Mouse (Mus musculus) ovary, postnatal 36 days (tissue): ENCODE measurements at regions not wholly inside any gene's neighbourhood (a gene's known extent, or its start where the extent isn't known, plus 50 kb on each side); places are given as distances from the start of the nearest gene placed in this dataset.

Source experiments
- DNase-seq: peaks from one replicate; pipeline ENCODE4 v3.0.0; 2022; ENCODE audit warnings: low spot score, mixed read lengths

DNA sequence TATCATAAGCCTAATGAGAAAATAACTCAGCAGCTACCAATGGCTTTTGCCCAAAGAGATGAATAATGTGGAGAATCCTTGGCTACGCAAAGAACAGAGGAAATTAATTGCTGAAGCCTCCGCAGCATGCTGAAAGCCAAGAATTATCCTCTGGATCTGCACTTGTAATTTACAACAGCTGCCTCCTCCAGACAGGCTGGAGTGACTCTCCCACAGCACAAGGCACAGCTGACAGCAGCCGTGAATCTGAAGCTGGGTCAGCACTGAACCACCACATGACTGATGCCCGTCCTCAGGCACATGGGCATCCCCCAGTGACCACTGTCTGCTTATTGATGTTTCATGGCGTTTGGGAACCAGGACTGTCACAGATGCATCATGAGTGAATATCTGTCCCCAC lies 299.8 kb downstream of the Psat1 start:
- no peak for DNase-seq

DNA sequence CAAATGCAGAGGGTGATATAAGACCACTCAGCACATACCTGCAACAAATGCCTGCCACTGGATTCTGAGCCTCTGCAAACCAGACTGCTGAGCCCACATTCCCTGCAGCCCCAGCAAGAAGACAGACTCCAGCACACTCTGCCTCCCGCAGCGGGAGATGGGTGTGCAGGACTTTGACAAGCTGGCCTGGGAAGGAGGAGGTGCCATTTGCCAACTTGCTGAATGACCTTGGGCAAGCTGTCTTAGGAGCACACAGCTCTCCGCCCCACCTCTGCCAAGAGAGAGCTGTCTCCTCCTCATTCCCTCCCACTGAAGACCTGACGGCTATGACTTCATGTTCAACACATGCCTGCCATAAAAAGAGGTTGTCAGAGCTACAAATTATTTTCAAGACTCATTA lies 302.4 kb downstream of the Psat1 start:
- peak; percentile 10 for DNase-seq

DNA sequence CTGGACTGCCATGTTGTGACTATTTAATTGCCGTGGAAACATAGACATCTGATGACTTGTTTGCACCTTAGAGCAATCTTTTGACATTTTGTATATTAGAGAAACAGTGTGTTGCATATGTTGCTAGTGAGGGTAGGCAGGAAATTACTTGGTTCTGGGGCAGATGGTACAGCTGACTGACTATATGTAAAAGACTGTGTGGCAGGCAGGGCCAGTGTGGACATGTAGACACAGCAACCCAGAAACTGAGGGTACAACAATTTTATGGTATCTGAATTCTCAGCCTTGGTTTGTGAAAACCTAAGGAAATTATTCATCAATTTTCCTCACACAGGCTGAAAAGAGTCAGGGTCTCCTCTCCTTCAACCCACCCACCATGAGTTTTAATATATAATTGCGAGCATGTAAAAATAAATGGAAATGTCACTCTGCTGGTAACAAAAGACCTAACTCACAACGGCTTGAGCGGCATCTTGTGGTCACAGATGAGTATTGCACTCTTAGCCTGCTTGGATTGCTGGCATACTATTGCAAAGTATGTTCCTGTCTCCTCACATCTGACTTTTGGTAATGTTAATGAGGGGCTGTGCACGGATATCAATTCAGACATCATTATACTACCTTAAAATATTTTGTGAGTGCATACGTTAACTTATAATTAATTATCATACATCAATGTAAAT lies 329.8 kb downstream of the Psat1 start:
- peak; percentile 15 for DNase-seq

DNA sequence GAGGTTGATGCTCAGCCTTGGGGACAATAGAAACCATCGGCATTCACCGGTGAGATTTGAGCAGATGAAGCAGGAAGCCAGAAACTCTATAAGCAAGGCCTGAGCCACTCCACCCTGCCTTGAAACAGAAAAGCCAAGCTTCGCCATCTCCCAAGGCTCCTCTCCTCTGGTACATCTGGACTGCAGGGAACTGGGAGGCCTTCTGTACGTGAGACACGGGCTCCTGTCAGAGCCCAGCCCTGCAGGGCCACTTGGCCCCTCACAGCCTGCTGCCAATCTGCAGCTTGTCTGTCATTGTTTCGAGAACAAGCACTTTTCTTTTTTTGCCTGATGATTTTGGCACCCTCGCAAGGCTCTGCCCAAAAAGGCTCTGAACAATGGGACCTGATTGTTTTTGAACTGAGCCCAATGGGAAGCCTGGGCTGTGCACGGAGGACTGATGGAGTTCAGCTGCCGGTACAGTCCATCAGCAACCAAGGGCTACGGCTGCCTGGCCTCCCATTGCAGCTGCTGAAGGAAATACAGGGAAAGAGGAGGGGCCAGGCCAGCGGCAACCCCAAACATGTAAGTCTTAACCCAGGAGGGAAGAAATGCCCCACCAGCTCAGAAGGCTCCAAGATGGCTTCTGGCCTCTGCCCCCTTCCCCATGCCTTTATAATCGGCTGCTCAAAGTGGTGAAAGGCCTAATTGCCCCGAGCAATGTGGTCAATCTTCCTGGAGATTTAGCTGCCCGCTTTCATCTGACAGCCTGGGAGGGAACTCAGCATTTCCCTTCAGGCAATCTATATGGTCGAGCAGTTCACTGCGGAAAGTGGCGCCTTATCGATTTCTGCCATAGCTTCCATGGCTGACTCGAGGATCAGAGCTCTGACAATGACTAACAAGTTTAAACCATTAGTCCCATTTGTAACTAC lies 332.2 kb downstream of the Psat1 start:
- DNase-seq: no peak

DNA sequence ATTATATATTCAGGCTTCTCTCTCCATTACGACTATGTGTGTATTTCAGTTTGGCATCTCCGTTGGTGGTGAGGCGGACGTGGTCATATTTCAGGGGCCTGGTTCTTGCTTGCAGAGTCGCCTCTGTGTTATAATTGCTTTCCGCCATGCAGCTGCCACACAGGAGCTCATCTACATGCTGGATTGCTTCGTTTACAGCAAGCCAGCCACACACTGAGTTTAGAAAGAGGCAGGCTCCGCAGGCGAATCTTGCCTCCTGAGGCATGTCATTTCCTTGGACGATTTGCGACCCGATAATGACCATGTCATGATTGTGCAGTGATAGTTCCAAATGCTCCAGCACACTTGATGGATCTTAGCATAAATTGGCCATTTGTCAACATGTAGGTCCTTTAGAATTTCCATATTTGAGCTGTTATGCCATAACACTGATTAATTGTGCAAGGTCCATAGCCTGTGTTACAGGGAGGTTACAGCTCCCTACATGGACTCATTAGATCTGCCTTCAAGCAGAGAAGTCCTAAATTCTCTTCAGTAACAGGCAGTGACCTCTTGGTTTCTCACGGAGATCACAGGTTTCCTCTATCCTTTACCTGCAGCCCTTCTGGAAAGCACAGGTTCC lies 335.9 kb downstream of the Psat1 start:
- DNase-seq: no peak

DNA sequence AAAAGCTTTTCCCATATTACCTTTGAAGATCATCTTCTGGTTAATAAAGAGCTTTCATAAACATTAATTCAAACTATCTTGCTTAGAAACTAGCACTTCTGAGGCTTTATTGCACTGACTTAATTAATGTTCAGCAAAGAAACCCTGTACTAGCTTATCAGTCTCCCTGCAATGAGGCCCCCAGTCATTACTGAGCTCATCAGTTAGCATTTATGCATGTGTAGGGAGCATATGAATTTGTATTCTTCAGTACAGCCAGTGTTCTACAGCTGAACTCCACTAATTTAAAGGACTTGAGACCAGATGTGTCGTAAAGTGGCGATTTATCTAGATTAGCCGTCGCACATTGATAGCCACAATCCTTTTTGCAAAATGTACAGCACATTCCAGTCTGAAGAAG lies 340.7 kb downstream of the Psat1 start:
- DNase-seq: no peak

DNA sequence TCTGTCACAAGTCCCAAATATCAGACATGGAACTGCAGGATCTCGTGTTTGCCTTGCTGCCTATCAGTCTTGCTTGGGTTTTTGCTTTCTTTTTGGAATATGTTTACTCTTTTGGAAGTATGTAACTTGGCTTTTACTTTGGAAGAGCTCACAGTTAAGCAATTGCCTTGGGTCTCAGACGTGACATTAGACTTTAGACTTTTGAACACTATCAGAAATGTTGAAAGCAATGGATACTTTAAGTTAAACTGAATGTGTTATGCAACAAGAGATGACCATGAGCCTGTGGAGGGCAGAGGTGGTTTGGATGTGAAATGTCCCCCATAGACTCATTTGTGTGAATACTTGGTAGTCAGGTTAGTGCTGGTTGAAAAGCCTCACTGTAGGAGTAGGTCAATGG lies 354.3 kb downstream of the Psat1 start:
- no peak for DNase-seq

DNA sequence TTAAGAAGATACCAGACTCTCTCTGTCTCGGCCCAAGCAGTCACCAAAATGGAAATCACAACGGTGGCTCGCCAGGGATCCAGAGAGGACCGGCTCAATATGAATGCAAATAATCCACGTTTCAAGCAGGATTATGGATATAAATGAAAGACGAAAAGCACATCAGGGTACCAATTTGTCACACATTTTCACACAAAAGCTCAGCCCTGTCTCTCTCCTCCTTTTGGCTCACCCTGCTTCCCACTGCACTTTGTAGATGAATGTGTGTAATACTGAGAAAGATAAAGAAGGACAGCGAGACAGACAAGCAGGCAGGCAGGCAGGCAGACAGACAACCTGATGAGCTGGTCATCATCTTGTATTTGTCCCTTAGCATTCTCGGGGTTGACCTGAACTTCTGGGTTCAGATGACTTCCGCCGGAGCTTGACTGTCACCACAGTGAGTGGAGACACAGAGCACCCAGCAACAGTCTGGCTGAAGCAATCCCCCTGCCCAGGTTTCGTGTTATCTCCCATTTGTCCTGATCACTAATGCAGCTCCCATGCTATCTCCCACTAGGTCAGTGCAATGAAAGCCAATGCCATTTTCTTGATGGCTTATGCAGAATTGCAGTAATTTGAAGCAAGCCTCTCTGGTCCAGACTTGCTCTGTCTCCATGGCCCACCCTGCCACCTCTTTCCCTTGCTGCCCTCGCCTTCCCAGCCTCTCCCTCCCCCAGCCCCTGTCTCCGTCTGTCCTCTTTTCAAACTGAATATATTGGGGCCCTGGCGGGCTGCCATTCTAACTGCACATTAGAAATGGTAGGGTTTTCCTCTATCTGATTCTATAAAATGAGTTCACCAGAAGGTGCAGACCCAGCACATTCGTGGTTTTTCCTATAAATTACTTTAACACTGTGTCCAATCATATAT lies 363.1 kb downstream of the Psat1 start:
- no peak for DNase-seq

DNA sequence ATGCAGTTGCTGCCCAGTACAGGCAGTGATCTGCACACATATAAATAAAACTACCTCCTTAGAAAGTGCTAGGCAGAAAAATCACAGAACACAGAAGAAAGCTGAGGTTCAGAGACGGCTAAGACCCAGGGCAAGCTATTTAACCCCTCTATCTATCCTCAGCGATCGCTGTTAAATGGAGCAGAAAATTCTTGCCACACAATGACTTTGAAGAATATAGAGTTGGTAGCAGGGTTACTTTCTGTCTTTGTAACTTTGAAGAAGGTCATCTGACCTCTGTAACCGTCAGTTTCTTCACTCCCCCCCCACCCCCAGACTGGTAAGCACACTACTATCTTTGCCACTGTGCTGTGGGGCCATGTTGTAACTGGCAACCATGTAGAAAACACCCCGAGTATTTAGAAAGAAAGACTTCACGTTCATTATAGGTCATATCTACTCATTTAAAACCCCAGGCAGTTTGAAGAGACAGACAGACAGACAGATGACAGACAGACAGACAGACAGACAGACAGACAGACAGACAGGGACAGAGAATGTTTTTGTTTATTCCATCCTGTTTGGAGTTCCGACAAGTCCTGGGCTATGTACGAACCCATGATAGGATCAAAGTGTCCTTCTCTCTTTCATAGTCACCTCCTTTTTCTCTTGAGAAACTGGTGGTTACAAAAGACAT lies 363.9 kb downstream of the Psat1 start:
- DNase-seq: no peak

DNA sequence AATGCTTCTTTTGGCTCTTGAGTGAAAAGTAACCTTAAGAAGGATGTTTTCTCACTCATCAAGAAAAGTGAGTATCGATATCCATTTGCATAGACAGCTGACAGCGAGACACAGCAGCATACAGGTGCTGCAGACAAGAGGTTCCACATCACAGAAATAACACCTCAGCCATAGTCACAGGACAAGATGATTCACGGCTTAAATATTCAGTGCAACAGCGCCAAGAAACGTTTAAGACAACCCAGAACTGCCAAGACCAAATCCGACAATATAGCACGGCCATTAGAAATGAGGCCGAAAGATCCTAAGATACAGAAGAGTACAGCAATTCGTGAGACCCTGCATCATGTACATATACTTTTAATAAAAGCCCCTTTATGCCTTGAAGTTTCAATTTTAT lies 375.9 kb downstream of the Psat1 start:
- DNase-seq: no peak

DNA sequence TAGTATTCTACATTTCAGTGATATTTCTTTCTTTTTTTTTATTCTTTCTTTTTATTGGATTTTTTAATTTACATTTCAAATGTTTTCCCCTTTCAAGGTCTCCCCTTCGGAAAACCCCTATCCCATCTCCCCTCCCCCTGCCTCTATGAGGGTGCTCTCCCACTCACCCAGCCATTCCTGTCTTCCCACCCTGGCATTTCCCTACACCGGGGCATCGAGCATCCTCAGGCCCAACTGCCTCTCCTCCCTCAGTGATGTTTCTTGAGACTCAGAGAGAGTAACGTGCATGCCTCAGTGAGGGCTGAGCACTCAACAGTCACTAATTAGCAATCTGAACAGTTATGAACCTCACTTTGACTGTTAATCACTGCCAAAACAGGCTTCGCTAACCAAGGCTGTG lies 385.6 kb downstream of the Psat1 start:
- no peak for DNase-seq

DNA sequence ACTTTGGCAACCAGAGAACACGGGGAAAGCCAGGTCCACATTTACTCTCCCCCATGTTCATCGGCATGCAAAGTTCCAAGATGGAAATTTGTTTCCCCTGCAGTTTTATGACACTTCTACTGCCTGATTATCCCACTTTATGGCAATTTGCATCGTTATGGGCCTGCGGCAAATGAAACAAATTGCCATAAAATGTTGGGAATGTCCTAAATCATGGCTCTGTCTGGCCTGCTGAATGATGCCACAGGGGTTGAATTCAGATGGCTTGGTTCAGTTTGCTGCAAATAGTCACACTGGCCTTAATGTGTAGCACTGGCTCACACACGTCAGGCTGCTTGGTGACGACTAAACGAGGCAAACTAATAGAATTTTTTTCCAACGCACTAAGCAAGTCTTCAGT lies 393.2 kb downstream of the Psat1 start:
- no peak for DNase-seq

DNA sequence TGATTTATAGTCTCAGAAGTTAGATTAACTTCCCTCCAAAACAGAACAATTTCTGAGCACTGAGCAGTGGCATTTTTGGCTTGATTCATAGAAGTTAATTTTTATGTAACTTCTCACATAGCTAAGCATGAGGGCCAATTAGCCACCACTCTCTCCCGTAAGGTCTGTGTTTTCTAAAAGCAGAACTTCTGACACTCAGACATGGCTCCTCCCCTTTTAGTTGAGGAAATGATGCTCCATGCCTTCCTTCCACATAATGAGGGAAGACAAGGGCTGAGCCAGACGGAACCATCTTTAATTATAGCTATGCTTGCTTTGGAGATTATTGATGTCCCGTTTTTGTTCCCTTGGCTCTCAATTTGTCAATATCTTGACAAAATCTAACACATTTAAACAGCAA lies 429.3 kb downstream of the Psat1 start:
- DNase-seq: no peak

DNA sequence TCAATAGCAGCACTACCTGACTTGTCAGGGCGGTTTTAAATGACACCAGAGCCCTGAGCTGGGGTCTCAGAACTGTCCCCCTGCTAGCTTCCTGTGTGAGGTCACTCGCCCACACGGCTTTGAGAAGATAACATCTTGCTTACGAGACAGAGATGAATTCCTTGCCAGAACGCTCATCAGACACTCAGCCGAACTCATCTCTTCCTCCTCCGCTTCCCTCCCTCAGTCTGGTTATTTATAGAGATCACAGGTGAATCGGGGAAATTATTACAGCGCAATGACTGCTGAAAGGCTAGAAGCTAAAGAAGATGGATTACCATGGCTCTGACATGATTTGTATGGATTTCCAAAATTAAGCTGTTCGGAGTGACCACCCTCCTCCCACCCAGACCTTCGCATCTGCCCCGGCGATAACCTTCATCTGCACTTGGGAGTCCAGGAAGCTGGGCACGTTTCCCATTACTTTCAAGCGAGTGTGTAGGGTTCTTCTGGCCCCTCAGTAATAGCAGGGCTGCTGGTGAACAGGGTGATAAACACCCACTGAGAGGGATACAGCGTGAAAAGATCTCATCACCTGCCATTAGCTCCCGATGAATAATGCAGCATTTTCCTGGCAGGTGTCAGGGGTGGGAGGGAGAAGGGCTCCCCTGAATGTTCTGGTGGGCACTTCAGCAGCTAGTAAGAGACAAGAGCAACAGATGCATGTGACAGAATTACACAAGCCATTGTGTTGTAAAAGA lies 430.4 kb downstream of the Psat1 start:
- DNase-seq: no peak

DNA sequence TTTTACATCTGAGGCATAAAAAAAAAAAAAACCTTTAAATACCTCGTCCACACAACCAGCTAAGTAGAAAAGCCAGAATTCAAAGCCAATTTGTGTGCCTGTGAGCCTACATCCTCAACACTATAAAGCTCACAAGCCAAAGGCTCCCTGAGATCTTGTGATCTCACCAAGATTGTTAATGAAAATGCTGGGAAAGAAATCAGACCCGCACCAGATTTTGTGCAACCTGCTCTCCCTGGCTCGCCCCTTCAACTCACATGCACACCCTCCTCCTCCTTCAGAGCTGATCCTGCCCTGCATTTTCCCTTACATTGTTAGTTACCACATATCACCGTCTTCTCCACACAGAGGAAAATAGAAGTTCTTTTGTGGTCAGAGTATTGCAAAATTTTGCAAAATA lies 433.9 kb downstream of the Psat1 start:
- no peak for DNase-seq

DNA sequence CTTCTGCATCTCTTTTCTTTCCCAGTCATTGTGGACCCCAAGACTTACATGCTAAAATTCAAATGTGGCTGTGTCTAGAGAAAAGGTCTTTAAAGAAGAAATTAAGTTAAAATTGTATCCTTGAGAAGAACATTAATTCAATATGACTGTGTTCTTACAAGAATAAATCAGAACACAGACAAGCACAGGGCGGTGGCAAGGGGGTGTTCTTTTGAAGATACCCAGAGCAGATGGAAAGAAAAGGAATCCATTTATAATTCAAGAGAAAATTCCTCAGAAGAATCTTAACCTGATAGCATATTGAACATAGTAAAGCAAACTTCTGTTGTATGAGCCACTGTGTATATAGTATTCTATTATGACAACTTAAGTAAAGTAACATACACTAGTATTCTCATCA lies 436.7 kb downstream of the Psat1 start:
- DNase-seq: no peak

DNA sequence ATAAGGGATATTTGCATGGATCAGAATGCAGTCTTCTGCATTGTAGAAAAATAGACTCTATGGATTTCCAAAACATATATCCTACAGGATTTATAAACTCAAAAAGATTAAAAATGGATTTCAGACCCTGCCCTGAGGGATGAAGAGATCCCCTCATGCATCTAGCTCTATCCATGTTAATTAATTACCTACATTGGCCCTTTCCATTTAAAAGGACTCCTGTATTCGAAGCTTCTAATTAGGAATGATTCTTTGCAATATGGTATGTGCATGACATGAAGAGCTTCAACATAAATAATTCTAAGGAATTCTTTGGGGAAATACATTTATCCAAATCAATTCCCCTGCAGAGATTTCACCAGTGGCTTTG lies 444.2 kb downstream of the Psat1 start:
- DNase-seq: no peak

DNA sequence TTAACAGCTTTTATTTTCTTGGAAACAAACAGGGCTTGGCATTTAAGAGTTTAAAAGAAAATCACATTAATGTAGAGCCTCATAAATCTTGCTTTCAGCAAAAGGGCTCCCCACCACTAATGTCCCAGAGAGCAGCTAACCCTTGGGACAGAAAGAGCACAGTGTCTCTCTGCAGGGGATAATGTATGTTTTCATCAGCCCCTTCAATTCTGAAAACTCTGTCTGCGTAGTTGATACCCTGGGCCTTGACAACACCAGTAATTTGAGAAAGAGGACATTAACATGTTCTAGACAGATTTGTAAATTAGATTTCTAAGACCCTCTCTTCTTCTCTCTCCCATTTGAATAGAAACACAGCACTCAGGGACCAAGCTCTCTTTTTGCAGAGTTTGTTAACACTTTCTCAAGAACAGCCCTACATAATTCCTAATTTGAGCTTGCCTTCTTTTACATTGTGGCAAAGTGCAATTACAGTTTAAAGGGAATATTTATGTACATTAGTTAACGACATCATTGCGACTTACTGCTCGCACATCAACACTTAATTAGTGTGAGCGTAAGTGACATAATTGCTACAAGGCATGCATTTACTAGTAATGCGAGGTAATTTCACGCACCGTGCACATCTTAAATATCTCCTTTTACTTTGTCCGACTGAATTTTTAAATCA lies 444.7 kb downstream of the Psat1 start:
- no peak for DNase-seq

DNA sequence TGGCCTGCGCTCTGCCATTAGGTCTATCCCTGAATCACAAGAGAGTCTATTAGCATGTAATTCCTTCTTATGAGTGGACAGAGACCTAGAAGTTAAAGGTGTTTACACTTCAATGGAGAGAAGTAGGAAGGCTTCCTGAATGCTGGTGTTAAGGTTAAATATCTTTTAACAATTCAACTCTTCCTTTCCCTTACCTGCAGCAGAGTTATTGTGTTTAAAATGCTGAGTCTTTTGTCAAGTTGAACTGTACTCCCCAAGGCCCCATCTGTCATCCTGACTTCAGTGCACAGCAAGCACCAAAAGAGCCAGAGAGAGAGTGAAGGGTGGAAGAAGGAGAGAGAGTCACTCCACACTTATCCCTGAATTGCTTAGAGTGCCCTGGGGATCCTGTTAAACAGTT lies 451.6 kb downstream of the Psat1 start:
- DNase-seq: no peak

DNA sequence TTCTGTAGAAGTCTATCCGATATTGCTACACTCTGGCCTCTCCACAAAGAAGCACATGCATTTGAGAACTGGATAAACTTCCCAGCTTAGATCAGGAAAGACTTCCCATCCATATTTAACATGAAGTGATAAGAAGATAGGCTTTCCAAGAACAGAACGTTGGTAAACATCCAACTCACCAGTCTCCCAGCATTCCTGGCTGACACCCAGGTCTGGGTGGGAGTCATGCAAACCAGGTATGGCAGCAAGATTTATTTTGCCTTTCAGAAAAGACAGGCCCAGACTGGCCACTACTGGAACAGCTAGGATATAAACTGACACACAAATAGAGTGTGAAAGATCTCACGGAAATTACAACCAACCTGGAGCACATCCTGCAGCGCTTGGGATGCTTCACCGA lies 459.6 kb downstream of the Psat1 start:
- DNase-seq: no peak
